Mouse (Mus musculus): ENCODE data around the gene Fbxo41. TPM values are rescaled to one million over a fixed set of nuclear protein-coding genes. Genes with fewer than 3 reads are reported as not detected.
A peak's percentile ranks its signal among the peaks of the same experiment; 100 is the strongest.
"Not testable (repeated sequence)": the region's sequence is repeated elsewhere in the genome, so short reads cannot be mapped to it uniquely, and the experiment has no call there.

Gene Fbxo41
- total RNA-seq, 2 experiments from 2014 or later = not detected

GRCm38 (mm10) chr6:85491606-85492005 is 11.2 kb downstream of the Fbxo41 start:
- no peak for DNase-seq

GRCm38 (mm10) chr6:85490252-85490651 is 12.5 kb downstream of the Fbxo41 start:
- DNase-seq = no peak

GRCm38 (mm10) chr6:85489717-85490116 is 13.1 kb downstream of the Fbxo41 start:
- no peak for DNase-seq

- DNase-seq = no peak
These were observed 14.3 kb downstream of the Fbxo41 start for GRCm38 (mm10) chr6:85488510-85488909.

- no peak for DNase-seq
These were observed 17.1 kb downstream of the Fbxo41 start for GRCm38 (mm10) chr6:85485738-85486137.

- no peak for DNase-seq
These were observed 18.7 kb downstream of the Fbxo41 start for GRCm38 (mm10) chr6:85483843-85484721.

GRCm38 (mm10) chr6:85480685-85481084 is 22.1 kb downstream of the Fbxo41 start:
- no peak for DNase-seq

- no peak for DNase-seq
These were observed 22.8 kb downstream of the Fbxo41 start for GRCm38 (mm10) chr6:85479979-85480378.

- DNase-seq = no peak
These were observed 24.4 kb downstream of the Fbxo41 start for GRCm38 (mm10) chr6:85478416-85478815.

- no peak for DNase-seq
These were observed 25.4 kb downstream of the Fbxo41 start for GRCm38 (mm10) chr6:85477366-85477917.

GRCm38 (mm10) chr6:85475581-85475980 is 27.2 kb downstream of the Fbxo41 start:
- DNase-seq = no peak

- DNase-seq = no peak
These were observed 30.3 kb downstream of the Fbxo41 start for GRCm38 (mm10) chr6:85472542-85472941.

GRCm38 (mm10) chr6:85471962-85472361 is 30.8 kb downstream of the Fbxo41 start:
- DNase-seq = no peak

- DNase-seq = no peak
These were observed 32.9 kb downstream of the Fbxo41 start for GRCm38 (mm10) chr6:85469660-85470430.

GRCm38 (mm10) chr6:85465381-85465780 is 37.4 kb downstream of the Fbxo41 start:
- DNase-seq = no peak

- DNase-seq = no peak
These were observed 43.2 kb downstream of the Fbxo41 start for GRCm38 (mm10) chr6:85459621-85460020.

- no peak for DNase-seq
These were observed 50.0 kb downstream of the Fbxo41 start for GRCm38 (mm10) chr6:85452816-85453215.

GRCm38 (mm10) chr6:85452411-85452665 is 50.5 kb downstream of the Fbxo41 start:
- DNase-seq = no peak

GRCm38 (mm10) chr6:85451664-85452410 is 51.0 kb downstream of the Fbxo41 start, which contains the start of gene Pradc1:
Pradc1 (minus strand) TSS chr6:85451970.
- peak; percentile 99 for DNase-seq

- peak; percentile 99 for DNase-seq
These were observed 51.8 kb downstream of the Fbxo41 start, which contains the start of gene Cct7 for GRCm38 (mm10) chr6:85450697-85451663. Cct7 (plus strand) TSS chr6:85451514.

GRCm38 (mm10) chr6:85450140-85450539 is 52.7 kb downstream of the Fbxo41 start:
- not testable (repeated sequence) for DNase-seq

All from heart, adult 18-20 months (tissue).